Mouse (Mus musculus): ENCODE measurements around the gene Gtf3c3. TPM values are rescaled to one million over a fixed set of nuclear protein-coding genes. Genes with fewer than 3 reads are reported as not detected.

The Gtf3c3 gene
- 0.39 and 0.60 TPM in 2 replicates for polyA plus RNA-seq (2012; rRNA removed)

DNA sequence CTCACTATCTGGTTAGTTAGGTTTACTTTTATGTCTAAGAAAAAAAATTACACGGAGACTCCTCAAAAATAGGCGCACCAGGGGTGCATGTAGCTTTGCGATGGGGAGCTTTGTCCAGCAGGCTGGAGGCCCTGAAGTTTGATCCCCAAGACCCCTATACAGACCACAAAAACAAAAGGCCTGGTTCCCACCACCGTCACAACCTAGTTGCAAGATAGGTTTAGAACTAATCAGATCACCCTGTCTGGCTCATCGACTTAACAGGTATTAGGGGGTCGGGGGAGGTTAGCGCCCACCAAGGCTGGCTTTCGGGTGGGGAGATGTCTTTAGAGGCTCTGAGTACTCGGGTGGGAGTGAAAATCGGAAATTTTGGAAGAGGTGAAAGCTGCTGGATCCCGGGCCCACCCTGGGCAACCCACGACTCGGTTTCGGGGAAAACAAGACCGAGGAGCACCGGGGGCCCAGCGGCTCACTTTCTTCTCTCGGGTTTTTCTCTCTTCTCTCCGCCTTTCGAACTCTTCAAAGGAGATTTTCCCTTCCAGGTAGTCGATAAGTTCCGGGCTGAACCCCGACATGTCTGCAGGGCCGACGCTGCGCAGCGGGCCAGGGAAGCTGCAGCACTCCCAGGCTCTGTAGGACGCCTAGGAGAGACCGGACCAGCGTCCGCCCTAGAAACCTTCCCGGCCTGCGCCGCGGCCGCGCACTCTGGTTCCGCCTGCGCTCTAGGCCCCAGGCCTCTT is at the start of gene Gtf3c3:
Gtf3c3 (minus strand) TSS at position 632 of the 740 bp plus-strand sequence.

Other genes with a start within 250 kb of the Gtf3c3 start
- gene Hecw2, start 243.8 kb downstream of the Gtf3c3 start, polyA plus RNA-seq (2012; rRNA removed) = 0.84 and 1.3 TPM in 2 replicates
- gene Ccdc150, start 188.3 kb downstream of the Gtf3c3 start, polyA plus RNA-seq (2012; rRNA removed) = not detected in 2 replicates
- gene Pgap1, start 118.7 kb upstream of the Gtf3c3 start, polyA plus RNA-seq (2012; rRNA removed) = 0.68 and 1.2 TPM in 2 replicates

All from stomach, adult 2 months (tissue).